Mouse (Mus musculus) intestine, embryonic 14.5 days (tissue): ENCODE measurements at regions not wholly inside any gene's neighbourhood (a gene's known extent, or its start where the extent isn't known, plus 50 kb on each side); places are given as distances from the start of the nearest gene placed in this dataset.

Source experiments
- ATAC-seq: fragments of 200-750 bp; cut with Nextera tagmentation; replicated peaks from 2 replicates; pipeline ENCODE4 v1.8.0; 2017; ENCODE audit warnings: low read depth, moderate number of reproducible peaks, moderate TSS enrichment, moderate library complexity; ENCODE audit not compliant: low FRiP score, low TSS enrichment
- DNase-seq: peaks from one replicate; pipeline ENCODE4 v3.0.0-alpha.2; 2018; ENCODE audit warnings: low spot score
- H3K27ac ChIP-seq: fragments of 300-500 bp; sonication (generic); 2 replicates; pipeline ENCODE4 v1.5.1; 2014; ENCODE audit warnings: low read depth, mild to moderate bottlenecking, control low read depth
- H3K27me3 ChIP-seq: fragments of 300-500 bp; sonication (generic); replicated peaks from 2 replicates; pipeline ENCODE4 v1.6.1; 2014; ENCODE audit warnings: low read length, control low read depth; ENCODE audit not compliant: control insufficient read depth, insufficient read depth
- H3K36me3 ChIP-seq: fragments of 300-500 bp; sonication (generic); 2 replicates; pipeline ENCODE4 v1.6.1; 2014; ENCODE audit warnings: low read length, control low read depth; ENCODE audit not compliant: control insufficient read depth, insufficient read depth
- H3K4me1 ChIP-seq: fragments of 300-500 bp; sonication (generic); replicated peaks from 2 replicates; pipeline ENCODE4 v1.6.1; 2014; ENCODE audit warnings: low read length, control low read depth, mixed read lengths; ENCODE audit not compliant: control insufficient read depth, insufficient read depth
- H3K4me2 ChIP-seq: fragments of 300-500 bp; sonication (generic); 2 replicates; pipeline ENCODE4 v1.6.1; 2014; ENCODE audit warnings: low read length
- H3K4me3 ChIP-seq: fragments of 300-500 bp; sonication (generic); 2 replicates; pipeline ENCODE4 v1.5.1; 2014; ENCODE audit warnings: low read depth, low read length, control low read depth, mixed read lengths
- H3K9ac ChIP-seq: fragments of 300-500 bp; sonication (generic); 2 replicates; pipeline ENCODE4 v1.6.1; 2014; ENCODE audit warnings: mild to moderate bottlenecking, low read length
- H3K9me3 ChIP-seq: fragments of 300-500 bp; sonication (generic); 2 replicates; pipeline ENCODE4 v1.6.1; 2016; ENCODE audit warnings: low read length, control low read depth; ENCODE audit not compliant: control insufficient read depth
- WGBS: fragments of 180-500 bp; shearing (Covaris S2); extraction: QIAGEN DNeasy Blood & Tissue Kit; methylation state at CpG from one replicate; pipeline ENCODE4 v1.1.7; 2014; 5-methylcytosine and 5-hydroxymethylcytosine counted together

GRCm38 (mm10) chr10:14215512-14215911 lies 249.6 kb downstream of the Hivep2 start:
- H3K36me3 ChIP-seq = no peaks in the 10 kb centered on the region
- no peak overlapping the region for H3K27ac ChIP-seq
- 80% methylated on average over 4 of the region's 4 CpGs for WGBS
- ATAC-seq = no peak
- H3K4me3 ChIP-seq = no peak overlapping the region
- no peak overlapping the region for H3K4me2 ChIP-seq
- no peak overlapping the region for H3K9ac ChIP-seq
- DNase-seq = no peak
- H3K27me3 ChIP-seq = no peaks in the 10 kb centered on the region
- H3K4me1 ChIP-seq = 0 out of 2 replicates have a peak, but pooled peaks cover 3% of the 10 kb centered on the region
- H3K9me3 ChIP-seq = no peaks in the 10 kb centered on the region

- 0 out of 2 replicates have a peak, but pooled peaks cover 3% of the 10 kb centered on the region for H3K4me1 ChIP-seq
- no peak overlapping the region for H3K4me2 ChIP-seq
- no peak overlapping the region for H3K9ac ChIP-seq
- DNase-seq (no peak), ATAC-seq (no peak)
- H3K4me3 ChIP-seq = no peak overlapping the region
- 84% methylated on average over 5 of the region's 5 CpGs for WGBS
- no peak overlapping the region for H3K27ac ChIP-seq
- no peaks in the 10 kb centered on the region for H3K27me3 ChIP-seq
- H3K9me3 ChIP-seq = no peaks in the 10 kb centered on the region
- no peaks in the 10 kb centered on the region for H3K36me3 ChIP-seq
Observed at GRCm38 (mm10) chr10:14213536-14213935, 247.7 kb downstream of the Hivep2 start.

- no peak overlapping the region for H3K4me3 ChIP-seq
- 46% methylated on average over 6 of the region's 6 CpGs for WGBS
- no peaks in the 10 kb centered on the region for H3K9me3 ChIP-seq
- H3K9ac ChIP-seq = no peak overlapping the region
- peaks cover 10% of the 10 kb centered on the region; the same call in 1 of the 2 replicates for H3K4me1 ChIP-seq
- H3K4me2 ChIP-seq = no peak overlapping the region
- ATAC-seq = no peak
- DNase-seq = no peak
- H3K36me3 ChIP-seq = no peaks in the 10 kb centered on the region
- H3K27ac ChIP-seq = no peak overlapping the region
- H3K27me3 ChIP-seq = no peaks in the 10 kb centered on the region
Observed at GRCm38 (mm10) chr10:14211926-14212325, 246.1 kb downstream of the Hivep2 start.

- no peak overlapping the region for H3K9ac ChIP-seq
- no peaks in the 10 kb centered on the region for H3K36me3 ChIP-seq
- no peak overlapping the region for H3K4me2 ChIP-seq
- no peak overlapping the region for H3K27ac ChIP-seq
- H3K27me3 ChIP-seq = no peaks in the 10 kb centered on the region
- WGBS = 69% methylated on average over 6 of the region's 6 CpGs
- H3K4me3 ChIP-seq = no peak overlapping the region
- no peaks in the 10 kb centered on the region for H3K9me3 ChIP-seq
- peaks cover 10% of the 10 kb centered on the region; the same call in 1 of the 2 replicates for H3K4me1 ChIP-seq
- ATAC-seq = no peak
- no peak for DNase-seq
Observed at GRCm38 (mm10) chr10:14211481-14211880, 245.6 kb downstream of the Hivep2 start.

- H3K9me3 ChIP-seq = no peaks in the 10 kb centered on the region
- H3K9ac ChIP-seq = no peak overlapping the region
- H3K4me2 ChIP-seq = no peak overlapping the region
- H3K4me3 ChIP-seq = no peak overlapping the region
- no peak overlapping the region for H3K27ac ChIP-seq
- DNase-seq (no peak), ATAC-seq (no peak)
- H3K27me3 ChIP-seq = no peaks in the 10 kb centered on the region
- 90% methylated on average over 8 of the region's 8 CpGs for whole genome bisulfite sequencing
- no peaks in the 10 kb centered on the region for H3K36me3 ChIP-seq
- H3K4me1 ChIP-seq = peaks cover 10% of the 10 kb centered on the region; the same call in 1 of the 2 replicates
Observed at GRCm38 (mm10) chr10:14210445-14210844, 244.6 kb downstream of the Hivep2 start.

- DNase-seq (no peak), ATAC-seq (no peak)
- WGBS = 86% methylated on average over 6 of the region's 6 CpGs
- Histone ChIP-seq H3K9ac (no peak overlapping the region), H3K27ac (no peak overlapping the region), H3K4me3 (no peak overlapping the region), H3K9me3 (no peaks in the 10 kb centered on the region), H3K36me3 (no peaks in the 10 kb centered on the region), H3K4me2 (no peak overlapping the region), H3K27me3 (no peaks in the 10 kb centered on the region), H3K4me1 (peaks cover 10% of the 10 kb centered on the region; the same call in 1 of the 2 replicates)
Observed at GRCm38 (mm10) chr10:14210045-14210444, 244.2 kb downstream of the Hivep2 start.

GRCm38 (mm10) chr10:14208206-14208605 lies 242.3 kb downstream of the Hivep2 start:
- Histone ChIP-seq H3K4me1 (peaks cover 10% of the 10 kb centered on the region; the same call in 1 of the 2 replicates), H3K4me3 (no peak overlapping the region), H3K9ac (no peak overlapping the region), H3K9me3 (no peaks in the 10 kb centered on the region), H3K27ac (no peak overlapping the region), H3K4me2 (no peak overlapping the region), H3K27me3 (no peaks in the 10 kb centered on the region), H3K36me3 (no peaks in the 10 kb centered on the region)
- ATAC-seq (no peak), DNase-seq (no peak)
- WGBS = 71% methylated on average over 6 of the region's 6 CpGs

GRCm38 (mm10) chr10:14207616-14208015 lies 241.7 kb downstream of the Hivep2 start:
- ATAC-seq (no peak), DNase-seq (no peak)
- Histone ChIP-seq H3K9ac (no peak overlapping the region), H3K36me3 (no peaks in the 10 kb centered on the region), H3K4me1 (peaks cover 10% of the 10 kb centered on the region; the same call in 1 of the 2 replicates), H3K9me3 (no peaks in the 10 kb centered on the region), H3K4me2 (no peak overlapping the region), H3K27me3 (no peaks in the 10 kb centered on the region), H3K27ac (no peak overlapping the region), H3K4me3 (no peak overlapping the region)
- WGBS = 36% methylated on average over 5 of the region's 5 CpGs

GRCm38 (mm10) chr10:14207051-14207570 lies 241.2 kb downstream of the Hivep2 start:
- no peak for ATAC-seq
- WGBS = 79% methylated on average over 5 of the region's 5 CpGs
- Histone ChIP-seq H3K4me3 (no peak overlapping the region), H3K27me3 (no peaks in the 10 kb centered on the region), H3K4me1 (peaks cover 10% of the 10 kb centered on the region; the same call in 1 of the 2 replicates), H3K36me3 (no peaks in the 10 kb centered on the region), H3K9me3 (no peaks in the 10 kb centered on the region), H3K4me2 (no peak overlapping the region), H3K9ac (no peak overlapping the region), H3K27ac (no peak overlapping the region)
- DNase-seq = no peak
